Mouse (Mus musculus): ENCODE data around the gene Rps29. TPM values are rescaled to one million over a fixed set of nuclear protein-coding genes. Genes with fewer than 3 reads are reported as not detected.

Gene Rps29
- total RNA-seq (2021) = 1,000 to 10,000 TPM; 1,202 to 1,485 TPM
- long read RNA-seq, experiment 1, transcript Rps29-201 (3 exons, 390 nt) = major isoform, 578 of 581 reads
- long read RNA-seq, experiment 1, partial matches to known transcripts = 3 of 581 reads
- long read RNA-seq, experiment 1, other reads (novel, unspliced or antisense) = 0 of 581 reads
- long read RNA-seq, experiment 2, transcript Rps29-201 (3 exons, 390 nt) = major isoform, 684 of 691 reads
- long read RNA-seq, experiment 2, partial matches to known transcripts = 7 of 691 reads
- long read RNA-seq, experiment 2, other reads (novel, unspliced or antisense) = 0 of 691 reads

DNA sequence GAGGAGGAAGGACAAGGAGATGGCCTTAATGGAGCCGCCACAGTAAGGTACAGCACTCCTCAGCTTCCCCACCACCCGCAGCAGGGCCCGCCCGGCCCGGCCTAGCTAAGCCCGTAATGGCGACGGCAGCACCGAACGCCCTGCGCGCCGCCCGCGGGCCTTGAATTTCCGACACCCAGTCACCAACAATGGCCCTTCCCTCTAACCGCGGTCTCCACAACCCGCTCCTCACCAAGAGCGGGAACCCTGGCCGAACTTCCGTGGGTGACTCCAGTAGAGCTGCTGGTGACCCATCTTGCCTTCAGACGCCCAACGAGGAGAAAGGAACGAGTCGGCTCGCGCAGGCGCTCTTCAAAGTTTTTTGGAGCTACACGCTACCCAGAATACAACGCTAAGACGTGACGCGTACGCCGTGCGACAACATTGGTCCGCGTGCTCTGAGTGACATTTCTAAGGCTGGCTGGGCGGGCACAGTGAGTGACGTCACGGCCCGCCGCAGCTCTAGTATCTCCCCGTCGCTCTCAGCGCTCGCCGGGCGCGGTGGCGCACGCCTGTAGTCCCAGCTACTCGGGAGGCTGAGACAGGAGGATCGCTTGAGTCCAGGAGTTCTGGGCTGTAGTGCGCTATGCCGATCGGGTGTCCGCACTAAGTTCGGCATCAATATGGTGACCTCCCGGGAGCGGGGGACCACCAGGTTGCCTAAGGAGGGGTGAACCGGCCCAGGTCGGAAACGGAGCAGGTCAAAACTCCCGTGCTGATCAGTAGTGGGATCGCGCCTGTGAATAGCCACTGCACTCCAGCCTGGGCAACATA, at the start of gene Rps29:
Gene Rps29, minus strand, starts transcription at position 422 of the 813 bp plus-strand sequence.
- peak; percentile 97 to 98 for DNase-seq

DNA sequence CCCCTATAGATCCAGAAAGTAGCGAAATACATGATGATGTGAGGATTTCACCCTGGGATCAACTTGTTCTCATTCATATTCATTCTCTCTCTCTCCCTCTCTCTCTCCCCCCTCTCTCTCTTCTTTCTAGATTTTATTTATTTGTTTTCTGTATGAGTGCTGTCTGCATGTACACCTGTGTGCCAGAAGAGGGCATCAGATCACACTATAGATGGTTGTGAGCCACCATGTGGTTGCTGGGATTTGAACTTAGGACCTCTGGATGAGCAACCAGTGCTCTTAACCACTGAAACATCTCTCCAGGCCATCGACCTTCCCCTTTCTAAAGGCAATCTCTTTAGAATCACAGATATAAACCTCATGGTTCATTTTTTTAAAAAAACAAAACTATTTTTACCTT, 49.5 kb upstream of the Rps29 start:
- DNase-seq = no peak

DNA sequence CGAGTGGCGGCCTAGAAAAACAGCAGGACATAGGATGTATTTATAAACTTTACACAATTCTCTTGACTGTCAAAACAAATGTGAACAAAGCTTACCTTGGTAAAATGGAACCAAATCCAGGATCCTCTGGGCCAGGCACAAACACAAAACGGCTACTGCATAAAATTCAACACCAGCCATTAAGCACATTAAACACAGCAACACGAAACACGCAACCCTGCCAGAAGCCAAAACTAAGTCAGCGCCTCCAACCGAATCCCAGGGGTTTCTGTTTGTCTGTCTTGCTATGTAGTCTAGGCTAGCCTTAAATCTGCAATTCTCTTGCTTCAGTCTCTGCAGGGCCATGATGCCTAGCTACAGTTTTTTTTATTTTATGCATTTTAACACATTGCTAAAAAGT, 48.9 kb upstream of the Rps29 start:
- no peak for DNase-seq

DNA sequence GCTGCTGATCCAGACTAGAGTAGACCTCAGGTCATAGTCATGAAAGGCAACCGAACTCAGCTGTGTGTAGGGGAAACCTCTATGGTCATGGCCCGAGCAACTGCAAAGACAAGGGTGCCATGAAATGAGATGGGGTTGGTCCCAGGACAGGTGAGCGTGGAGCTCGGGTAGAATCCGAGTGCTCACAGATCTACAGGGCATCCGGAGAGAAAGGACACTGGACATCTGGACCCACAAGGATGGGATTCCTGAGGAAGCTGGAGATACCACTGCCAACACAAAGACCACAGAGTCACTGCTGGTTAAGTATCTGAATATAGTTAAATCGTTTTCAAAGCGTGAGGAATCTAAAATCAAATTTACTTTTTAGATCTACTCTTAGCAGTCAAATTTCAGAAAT, 48.4 kb upstream of the Rps29 start:
- no peak for DNase-seq

DNA sequence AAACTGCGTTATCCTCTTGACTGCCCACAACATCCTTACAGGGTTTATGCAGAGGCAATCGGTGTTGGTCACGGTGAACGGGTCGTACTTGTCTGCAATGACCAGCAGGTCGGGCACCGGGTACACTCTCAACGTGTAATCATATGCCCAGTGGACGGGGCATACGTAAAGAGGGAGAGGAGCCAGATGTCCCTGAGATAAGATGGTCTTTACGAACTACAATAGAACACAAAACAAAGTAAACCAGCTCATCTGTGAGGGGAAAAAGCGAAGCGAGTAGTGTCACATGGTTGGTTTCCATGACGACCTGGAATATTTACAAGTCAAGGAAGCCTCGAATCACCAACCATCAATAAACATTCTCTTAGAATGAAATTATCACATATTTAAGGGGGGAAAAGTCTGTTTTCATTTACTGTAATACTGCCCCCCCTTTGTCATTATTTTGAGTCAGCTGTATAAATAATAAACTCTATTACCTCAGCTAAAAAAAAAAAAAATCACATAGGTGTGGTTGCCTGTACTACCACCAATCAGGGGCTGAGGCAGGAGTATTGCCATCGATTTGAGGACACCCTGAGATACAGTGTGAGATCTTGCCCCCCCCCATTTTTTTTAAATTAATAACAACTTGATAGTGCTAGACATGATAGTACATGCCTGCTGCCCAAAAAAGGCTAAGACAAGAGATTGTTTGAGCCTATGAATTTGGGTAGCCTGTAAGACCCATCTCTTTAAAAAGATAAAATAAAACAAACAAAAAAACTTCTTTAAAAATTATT, 45.3 kb upstream of the Rps29 start, which contains the start of gene Gm49384:
Gene Gm49384, minus strand, starts transcription at position 216 of the 782 bp plus-strand sequence.
- no peak for DNase-seq

DNA sequence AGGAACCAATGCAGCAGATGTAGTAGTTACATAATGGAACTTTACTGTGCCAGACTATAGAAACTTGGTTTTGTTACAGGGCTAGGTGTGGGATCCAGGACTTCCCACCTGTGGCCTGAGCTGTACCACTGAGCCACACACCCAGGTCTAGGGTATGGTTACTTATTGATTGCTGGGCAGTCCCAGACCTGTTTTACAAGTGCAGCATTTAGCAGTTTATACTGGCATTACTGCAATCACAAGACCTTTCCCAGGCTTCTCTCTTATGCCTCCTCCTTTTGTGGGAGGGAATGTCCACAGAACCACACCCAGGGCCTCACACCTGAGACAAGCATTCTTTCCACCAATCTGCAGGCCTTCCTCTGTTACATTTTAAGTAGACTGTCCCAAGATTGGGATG, 40.0 kb upstream of the Rps29 start:
- no peak for DNase-seq

DNA sequence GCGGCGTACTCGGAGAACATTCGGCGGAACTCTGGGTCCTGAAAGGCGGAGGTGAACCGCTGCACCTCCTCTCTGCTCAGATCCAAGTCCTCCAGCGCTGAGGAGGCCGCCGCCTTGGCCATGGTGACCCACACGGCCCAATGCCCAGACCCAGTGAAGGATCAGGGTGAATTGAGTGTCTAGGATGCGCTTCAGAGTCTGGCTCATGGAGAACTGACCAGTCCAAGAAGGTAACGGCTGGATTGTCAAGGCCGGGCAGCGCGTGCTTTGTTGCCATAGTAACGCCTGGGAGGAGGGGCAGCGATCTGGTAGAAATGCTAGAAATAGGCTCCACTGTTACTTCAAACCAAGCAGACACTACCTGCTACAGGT, 39.2 kb upstream of the Rps29 start, which contains the start of gene Dnaaf2:
Gene Dnaaf2, minus strand, starts transcription at position 266 of the 372 bp plus-strand sequence.
- DNase-seq = peak; percentile 61 to 71

DNA sequence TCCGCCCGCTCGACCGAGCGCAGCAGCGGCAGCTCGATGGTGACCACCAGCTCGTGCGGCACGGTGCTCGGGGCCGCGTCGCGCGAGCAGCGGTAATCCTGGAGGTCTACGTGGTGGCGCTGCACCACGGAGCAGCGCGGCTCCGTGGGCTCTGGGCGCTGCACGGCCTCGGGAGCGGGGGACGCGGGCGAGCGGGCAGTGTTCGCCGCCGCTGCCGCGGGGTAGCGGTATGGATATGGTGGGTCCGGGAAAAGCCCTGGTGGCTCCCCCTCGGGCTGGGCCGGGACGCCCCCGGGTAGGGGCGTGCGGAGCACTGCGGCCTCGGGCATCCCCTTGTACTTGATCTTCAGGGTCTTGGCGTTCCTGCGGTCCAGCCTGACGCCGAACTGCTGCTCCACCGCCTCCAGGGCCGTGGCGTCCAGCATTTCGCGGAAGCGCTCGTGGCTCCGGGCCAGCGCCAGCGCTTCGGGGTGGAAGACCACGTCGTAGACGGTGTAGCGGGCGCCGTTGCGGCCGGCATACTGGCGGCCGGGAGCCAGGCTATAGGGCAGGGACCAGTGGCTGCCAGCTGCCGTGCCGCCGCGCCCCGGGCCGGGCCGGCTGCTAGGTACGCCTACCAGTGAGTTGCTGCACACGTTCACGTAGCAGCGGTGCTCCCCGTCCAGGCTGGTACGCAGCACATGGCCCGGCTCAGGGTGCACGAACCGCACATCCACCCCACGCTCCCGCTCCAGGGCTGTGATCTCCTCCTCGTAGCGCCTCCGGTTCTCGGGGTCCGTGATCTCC, 38.6 kb upstream of the Rps29 start:
- DNase-seq = peak; percentile 60 to 70

DNA sequence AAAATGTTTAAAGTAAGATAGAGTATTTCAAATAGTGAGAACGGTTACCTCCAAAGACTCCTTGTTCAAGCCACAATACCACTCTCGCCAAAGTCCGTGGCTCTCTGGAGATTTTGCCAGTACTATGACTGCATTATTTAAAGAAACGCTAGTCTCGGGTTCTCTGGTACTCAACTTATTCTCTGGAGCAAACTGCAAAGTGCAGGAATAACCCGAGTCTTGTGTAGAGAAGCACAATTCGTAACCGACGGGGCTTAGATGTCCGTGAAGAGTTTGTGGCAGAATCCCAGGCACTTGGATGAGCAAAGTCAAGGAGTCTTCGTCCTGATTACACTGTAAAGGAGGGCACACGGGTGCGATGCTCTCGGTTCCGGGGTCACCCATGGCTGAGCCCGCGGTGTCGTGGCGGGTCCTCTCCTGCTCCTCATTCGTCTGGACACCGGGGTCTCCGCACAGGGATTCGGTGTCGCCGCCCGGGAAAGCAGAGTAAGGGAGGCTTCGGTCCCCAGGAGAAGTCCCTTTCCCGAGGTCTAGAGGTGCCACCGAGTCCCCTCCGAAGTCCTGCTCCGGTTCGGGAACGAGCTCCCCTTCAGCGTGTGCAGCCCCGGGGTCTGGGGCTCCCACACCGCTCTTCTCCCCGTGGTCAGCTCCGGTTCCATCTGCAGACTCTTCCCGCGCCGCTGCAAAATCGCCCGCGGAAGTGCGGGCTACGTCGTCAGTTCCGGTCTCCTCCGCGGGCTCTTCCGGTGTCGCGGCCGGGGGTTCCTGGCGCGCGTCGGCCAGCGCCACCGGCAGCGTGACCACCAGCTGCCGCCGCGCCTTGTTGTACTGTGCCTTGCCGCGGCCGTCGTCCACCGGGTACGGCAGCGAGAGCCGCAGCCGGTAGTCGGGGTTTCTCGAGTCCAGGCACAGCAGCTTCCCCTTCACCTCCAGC, 37.7 kb upstream of the Rps29 start, which contains the start of gene Gm49383:
Gene Gm49383, minus strand, starts transcription at position 661 of the 934 bp plus-strand sequence.
- DNase-seq = peak; percentile 77 to 78

DNA sequence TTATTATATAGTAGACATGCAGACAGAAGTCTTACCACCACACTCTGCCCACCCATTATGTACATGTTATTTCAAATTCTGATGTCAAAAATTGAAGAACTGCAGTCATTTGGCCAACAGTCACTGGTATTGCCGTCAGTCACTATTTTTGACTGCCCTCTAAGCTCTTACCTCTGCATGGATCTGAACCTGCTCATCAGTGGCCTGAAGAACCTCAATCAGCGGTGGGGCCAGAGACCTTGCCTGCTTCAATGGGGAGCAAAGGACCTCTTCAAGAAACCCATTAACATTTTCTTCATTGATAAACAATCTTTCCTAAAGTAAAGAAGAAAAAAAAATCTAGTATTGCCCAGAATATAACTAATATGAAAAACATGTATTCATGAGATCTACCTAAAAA, 33.7 kb upstream of the Rps29 start:
- DNase-seq = no peak

DNA sequence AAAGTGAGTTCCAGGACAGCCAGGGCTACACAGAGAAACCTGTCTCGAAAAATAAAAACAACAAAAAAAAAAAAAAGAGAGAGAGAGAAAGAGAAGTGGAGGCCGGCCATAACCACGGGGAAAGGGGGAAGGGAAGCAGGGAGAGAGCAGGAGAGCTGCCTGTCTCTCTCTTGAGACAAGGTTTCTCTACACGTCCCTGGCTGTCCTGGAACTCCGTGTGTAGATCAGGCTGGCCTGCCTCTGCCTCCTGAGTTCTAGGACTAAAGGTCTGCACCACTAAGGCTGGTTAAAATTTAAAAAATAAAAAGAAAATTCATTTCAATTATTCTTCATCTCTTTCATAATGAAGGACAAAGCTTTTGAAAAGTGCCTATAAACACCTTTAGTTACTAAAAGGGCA, 32.4 kb upstream of the Rps29 start:
- no peak for DNase-seq

DNA sequence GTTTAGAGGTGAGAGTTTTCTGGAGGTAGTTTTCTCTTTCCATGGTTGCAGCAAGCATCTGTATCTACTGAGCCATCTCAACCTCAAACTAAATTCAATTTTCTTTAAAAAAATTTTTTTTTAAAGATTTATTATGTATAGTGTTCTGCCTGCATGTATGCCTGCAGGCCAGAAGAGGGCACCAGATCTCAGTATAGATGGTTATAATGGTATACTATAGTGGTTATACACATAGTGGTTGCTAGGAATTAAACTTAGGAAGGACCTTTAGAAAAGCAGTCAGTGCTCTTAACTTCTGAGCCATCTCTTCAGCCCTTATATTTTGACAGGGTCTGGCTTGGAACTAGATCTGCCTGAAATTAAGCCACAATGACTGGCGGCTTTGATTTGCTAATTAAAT, 31.5 kb upstream of the Rps29 start:
- DNase-seq = no peak

DNA sequence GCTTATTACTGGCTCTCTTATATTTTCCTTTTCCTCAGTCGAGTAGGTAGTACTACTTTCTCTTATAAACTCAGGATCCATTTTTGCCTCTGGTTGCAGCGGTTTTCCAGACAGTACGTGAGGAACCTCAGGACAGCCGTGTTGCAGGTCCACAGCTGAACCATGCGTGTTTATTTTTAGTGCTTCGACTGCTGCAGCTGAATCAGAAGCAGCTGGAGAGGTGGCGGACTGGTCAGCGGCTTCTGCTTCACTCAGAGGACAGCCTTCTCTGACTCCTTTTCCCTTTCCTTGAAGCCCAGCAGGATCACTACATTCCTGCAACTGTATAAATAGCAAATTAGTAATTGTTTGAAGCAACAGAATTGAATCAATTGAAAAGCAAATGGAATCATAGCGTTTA, 31.1 kb upstream of the Rps29 start:
- no peak for DNase-seq

DNA sequence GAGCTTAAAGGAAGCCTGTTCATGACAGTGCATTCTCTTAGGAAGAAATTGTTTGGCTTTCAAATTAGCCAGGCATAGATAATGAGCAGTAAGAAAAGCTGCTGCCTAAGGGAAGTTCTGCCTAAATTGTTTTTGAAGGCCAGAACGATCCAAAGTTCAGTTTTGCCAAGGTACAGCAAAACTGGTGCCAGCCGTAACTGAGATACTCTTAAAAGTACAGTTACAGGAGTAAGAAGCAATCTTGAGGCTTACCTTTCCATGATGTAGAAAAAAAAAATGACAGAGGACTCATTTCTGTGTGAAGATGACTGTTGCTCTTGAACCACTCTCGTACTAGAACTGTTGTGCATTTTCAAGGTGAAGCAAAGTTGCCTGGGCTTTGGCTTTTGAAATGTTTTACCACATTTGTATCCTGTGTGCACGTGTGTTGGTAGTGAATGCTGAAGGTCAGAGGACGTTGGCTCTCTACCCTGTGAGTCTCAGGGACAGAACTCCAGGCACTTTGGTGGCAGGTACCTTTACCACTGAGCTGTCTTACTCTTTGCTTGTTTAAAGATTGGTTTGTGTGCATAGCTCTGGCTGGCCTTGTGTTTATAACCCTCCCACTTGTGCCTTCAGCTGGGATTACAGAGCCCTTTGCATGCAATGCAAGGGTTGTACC, 28.0 kb upstream of the Rps29 start:
- no peak for DNase-seq

DNA sequence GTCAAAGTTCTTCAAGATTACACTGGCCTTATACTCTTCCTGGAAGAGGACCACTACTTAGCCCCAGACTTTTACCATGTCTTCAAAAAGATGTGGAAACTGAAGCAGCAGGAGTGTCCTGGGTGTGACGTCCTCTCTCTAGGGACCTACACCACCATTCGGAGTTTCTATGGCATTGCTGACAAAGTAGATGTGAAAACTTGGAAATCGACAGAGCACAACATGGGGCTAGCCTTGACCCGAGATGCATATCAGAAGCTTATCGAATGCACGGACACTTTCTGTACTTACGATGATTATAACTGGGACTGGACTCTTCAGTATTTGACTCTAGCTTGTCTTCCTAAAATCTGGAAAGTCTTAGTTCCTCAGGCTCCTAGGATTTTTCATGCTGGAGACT, 26.4 kb upstream of the Rps29 start:
- no peak for DNase-seq

DNA sequence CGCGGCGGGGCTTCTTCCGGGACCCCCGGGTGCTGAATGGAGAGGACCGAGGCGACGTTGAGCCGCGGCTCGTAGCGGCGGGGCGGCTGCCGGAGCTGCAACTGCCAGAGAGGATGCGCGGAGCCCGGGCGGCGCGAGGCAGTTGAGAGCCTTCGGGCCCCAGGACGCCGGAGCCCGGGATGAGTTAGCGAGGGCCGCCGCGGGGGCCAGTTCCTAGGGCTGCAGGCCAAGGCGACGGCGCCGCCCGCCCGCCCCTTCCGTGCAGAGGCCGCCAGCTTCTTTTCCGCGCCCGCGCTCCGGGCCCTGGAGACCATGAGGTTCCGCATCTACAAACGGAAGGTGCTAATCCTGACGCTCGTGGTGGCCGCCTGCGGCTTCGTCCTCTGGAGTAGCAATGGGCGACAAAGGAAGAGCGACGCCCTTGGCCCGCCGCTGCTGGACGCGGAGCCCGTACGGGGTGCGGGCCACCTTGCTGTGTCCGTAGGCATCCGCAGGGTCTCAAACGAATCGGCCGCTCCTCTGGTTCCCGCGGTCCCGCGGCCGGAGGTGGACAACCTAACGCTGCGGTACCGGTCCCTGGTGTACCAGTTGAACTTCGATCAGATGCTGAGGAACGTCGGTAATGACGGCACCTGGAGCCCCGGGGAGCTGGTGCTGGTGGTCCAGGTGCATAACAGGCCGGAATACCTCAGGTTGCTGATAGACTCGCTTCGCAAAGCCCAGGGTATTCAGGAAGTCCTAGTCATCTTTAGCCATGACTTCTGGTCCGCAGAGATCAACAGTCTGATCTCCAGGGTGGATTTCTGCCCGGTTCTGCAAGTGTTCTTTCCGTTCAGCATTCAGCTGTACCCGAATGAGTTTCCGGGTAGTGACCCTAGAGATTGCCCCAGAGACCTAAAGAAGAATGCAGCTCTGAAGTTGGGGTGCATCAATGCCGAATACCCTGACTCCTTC, 25.6 kb upstream of the Rps29 start:
- DNase-seq = peak; percentile 74 to 79

DNA sequence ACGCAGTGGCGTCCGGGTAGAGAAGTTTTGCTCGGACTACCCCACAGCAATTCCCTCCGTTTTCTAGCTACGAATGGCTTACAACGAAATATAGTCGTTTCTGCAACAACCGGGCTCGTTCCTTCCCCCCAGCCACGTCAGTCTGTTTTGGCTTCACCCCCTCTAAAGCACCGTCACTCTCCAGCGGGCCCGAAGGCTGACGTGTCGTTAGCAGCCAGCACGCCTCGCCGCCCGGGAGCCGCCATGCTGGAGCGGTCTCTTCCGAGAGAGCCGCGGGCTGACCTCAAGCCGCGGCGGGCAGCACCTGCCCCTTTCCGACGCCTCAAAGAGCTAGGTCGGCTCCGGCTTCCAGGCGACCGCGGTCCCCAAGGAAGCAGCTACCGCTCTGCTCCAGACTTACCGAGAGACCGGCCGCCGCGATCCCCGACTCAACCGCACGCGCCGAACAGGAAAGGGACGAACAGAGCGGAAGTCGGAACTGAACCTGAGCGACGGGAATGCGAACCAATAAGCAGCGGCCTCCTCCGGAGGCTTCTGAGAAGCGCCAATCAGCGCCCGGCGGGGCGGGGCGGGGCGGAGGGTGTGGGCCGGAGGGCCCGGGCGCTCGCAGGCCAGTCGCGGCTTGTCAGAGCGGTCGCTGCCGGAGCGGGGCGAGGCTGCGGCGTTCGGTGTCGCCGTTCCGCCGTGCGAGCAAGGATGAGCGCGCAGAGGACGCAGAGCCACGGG, 24.8 kb upstream of the Rps29 start, which contains the start of the genes Rpl36al and Mgat2:
Gene Rpl36al, minus strand, starts transcription at position 501 of the 726 bp plus-strand sequence.
Gene Mgat2, plus strand, starts transcription at position 575 of the 726 bp plus-strand sequence.
- peak; percentile 99 for DNase-seq

DNA sequence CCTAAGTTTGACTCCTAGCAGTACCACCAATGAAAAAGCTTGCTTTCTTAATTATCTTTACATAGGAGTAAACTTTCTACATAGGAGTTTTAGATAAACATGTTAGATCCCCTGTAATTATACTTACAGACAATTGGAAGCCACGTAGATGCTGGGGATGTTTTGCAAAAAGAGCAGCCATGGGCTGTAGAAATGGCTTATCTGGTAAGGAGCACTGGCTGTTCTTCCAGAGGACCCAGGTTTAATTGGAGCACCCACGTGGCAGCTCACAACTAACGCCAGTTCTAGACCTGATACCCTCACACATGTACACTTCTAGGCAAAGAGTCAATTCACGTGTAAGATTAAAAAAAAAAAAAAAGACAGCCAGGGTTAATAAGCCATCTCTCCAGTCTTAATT, 22.8 kb upstream of the Rps29 start:
- no peak for DNase-seq

Measured in heart, adult 18-20 months (tissue).